Mouse (Mus musculus): ENCODE data around the gene Lrrc2. TPM values are rescaled to one million over a fixed set of nuclear protein-coding genes. Genes with fewer than 3 reads are reported as not detected.

Lrrc2 gene
- polyA plus RNA-seq, 1 experiment from 2014 or later = 0.48 TPM

- H3K36me3 ChIP-seq = no peaks in the 10 kb centered on the region
- H3K9ac ChIP-seq = no peak overlapping the region
- WGBS = 92% methylated on average over 22 of the region's 22 CpGs
- no peaks in the 10 kb centered on the region for H3K27me3 ChIP-seq (replicated peaks)
- ATAC-seq (ENCODE audit: low FRiP score, low read depth) = no peak
- no peak overlapping the region for H3K4me2 ChIP-seq (replicated peaks)
- H3K4me3 ChIP-seq = no peak overlapping the region
- no peak overlapping the region for H3K27ac ChIP-seq
- H3K9me3 ChIP-seq = no peaks in the 10 kb centered on the region
- no peaks in the 10 kb centered on the region for H3K4me1 ChIP-seq
Measured at GRCm38 (mm10) chr9:110965062-110965909, 13.9 kb downstream of the Lrrc2 start.

- WGBS = 74% methylated on average over 2 of the region's 2 CpGs
- no peak for ATAC-seq (ENCODE audit: low FRiP score, low read depth)
- Histone ChIP-seq H3K27me3 (replicated peaks) (no peaks in the 10 kb centered on the region), H3K36me3 (no peaks in the 10 kb centered on the region), H3K27ac (no peak overlapping the region), H3K4me1 (no peaks in the 10 kb centered on the region), H3K9me3 (no peaks in the 10 kb centered on the region), H3K4me2 (replicated peaks) (no peak overlapping the region), H3K9ac (no peak overlapping the region), H3K4me3 (no peak overlapping the region)
Measured at GRCm38 (mm10) chr9:110965910-110966231, 14.5 kb downstream of the Lrrc2 start.

- Histone ChIP-seq H3K4me1 (no peaks in the 10 kb centered on the region), H3K9me3 (no peaks in the 10 kb centered on the region), H3K36me3 (no peaks in the 10 kb centered on the region), H3K27ac (no peak overlapping the region), H3K4me2 (replicated peaks) (no peak overlapping the region), H3K9ac (no peak overlapping the region), H3K27me3 (replicated peaks) (no peaks in the 10 kb centered on the region), H3K4me3 (no peak overlapping the region)
- 93% methylated on average over 11 of the region's 11 CpGs for WGBS
- ATAC-seq (ENCODE audit: low FRiP score, low read depth) = no peak
Measured at GRCm38 (mm10) chr9:110979411-110979810, 28.1 kb downstream of the Lrrc2 start.

GRCm38 (mm10) chr9:110982351-110982750 is 31.0 kb downstream of the Lrrc2 start:
- Histone ChIP-seq H3K4me3 (no peak overlapping the region), H3K36me3 (no peaks in the 10 kb centered on the region), H3K9me3 (no peaks in the 10 kb centered on the region), H3K4me2 (replicated peaks) (no peak overlapping the region), H3K4me1 (no peaks in the 10 kb centered on the region), H3K27ac (no peak overlapping the region), H3K9ac (no peak overlapping the region), H3K27me3 (replicated peaks) (no peaks in the 10 kb centered on the region)
- ATAC-seq (ENCODE audit: low FRiP score, low read depth) = no peak
- 63% methylated on average over 4 of the region's 4 CpGs for WGBS

- no peak overlapping the region for H3K27ac ChIP-seq
- H3K9ac ChIP-seq = no peak overlapping the region
- H3K4me2 ChIP-seq (replicated peaks) = no peak overlapping the region
- no peak overlapping the region for H3K4me3 ChIP-seq
- H3K4me1 ChIP-seq = no peaks in the 10 kb centered on the region
- H3K9me3 ChIP-seq = no peaks in the 10 kb centered on the region
- 94% methylated on average over 9 of the region's 9 CpGs for WGBS
- ATAC-seq (ENCODE audit: low FRiP score, low read depth) = no peak
- no peaks in the 10 kb centered on the region for H3K27me3 ChIP-seq (replicated peaks)
- H3K36me3 ChIP-seq = no peaks in the 10 kb centered on the region
Measured at GRCm38 (mm10) chr9:110984096-110984495, 32.8 kb downstream of the Lrrc2 start.

- Histone ChIP-seq H3K4me1 (no peaks in the 10 kb centered on the region), H3K27me3 (replicated peaks) (no peaks in the 10 kb centered on the region), H3K9ac (no peak overlapping the region), H3K9me3 (no peaks in the 10 kb centered on the region), H3K4me2 (replicated peaks) (no peak overlapping the region), H3K27ac (no peak overlapping the region), H3K4me3 (no peak overlapping the region), H3K36me3 (no peaks in the 10 kb centered on the region)
- ATAC-seq (ENCODE audit: low FRiP score, low read depth) = no peak
- WGBS = 94% methylated on average over 5 of the region's 5 CpGs
Measured at GRCm38 (mm10) chr9:110985541-110985940, 34.2 kb downstream of the Lrrc2 start.

GRCm38 (mm10) chr9:110985951-110986350 is 34.6 kb downstream of the Lrrc2 start:
- no peak for ATAC-seq (ENCODE audit: low FRiP score, low read depth)
- H3K36me3 ChIP-seq = no peaks in the 10 kb centered on the region
- no peak overlapping the region for H3K9ac ChIP-seq
- no peak overlapping the region for H3K4me2 ChIP-seq (replicated peaks)
- no peaks in the 10 kb centered on the region for H3K4me1 ChIP-seq
- H3K27me3 ChIP-seq (replicated peaks) = no peaks in the 10 kb centered on the region
- no peak overlapping the region for H3K27ac ChIP-seq
- H3K4me3 ChIP-seq = no peak overlapping the region
- no peaks in the 10 kb centered on the region for H3K9me3 ChIP-seq
- 88% methylated on average over 8 of the region's 8 CpGs for WGBS

- Histone ChIP-seq H3K27me3 (replicated peaks) (no peaks in the 10 kb centered on the region), H3K4me3 (no peak overlapping the region), H3K9me3 (no peaks in the 10 kb centered on the region), H3K9ac (no peak overlapping the region), H3K27ac (no peak overlapping the region), H3K36me3 (no peaks in the 10 kb centered on the region), H3K4me1 (no peaks in the 10 kb centered on the region), H3K4me2 (replicated peaks) (no peak overlapping the region)
- 80% methylated on average over 4 of the region's 4 CpGs for WGBS
- ATAC-seq (ENCODE audit: low FRiP score, low read depth) = no peak
Measured at GRCm38 (mm10) chr9:110987331-110987730, 36.0 kb downstream of the Lrrc2 start.

- H3K4me3 ChIP-seq = no peak overlapping the region
Measured at GRCm38 (mm10) chr9:110988078-110988477, 36.7 kb downstream of the Lrrc2 start.

GRCm38 (mm10) chr9:110989141-110989540 is 37.8 kb downstream of the Lrrc2 start:
- WGBS = 65% methylated on average over 4 of the region's 4 CpGs
- no peaks in the 10 kb centered on the region for H3K4me1 ChIP-seq
- ATAC-seq (ENCODE audit: low FRiP score, low read depth) = no peak

More at GRCm38 (mm10) chr9:110988078-110988477, 36.7 kb downstream of the Lrrc2 start:
- no peaks in the 10 kb centered on the region for H3K9me3 ChIP-seq
- no peak overlapping the region for H3K4me2 ChIP-seq (replicated peaks)
- no peaks in the 10 kb centered on the region for H3K27me3 ChIP-seq (replicated peaks)
- no peak overlapping the region for H3K27ac ChIP-seq
- 83% methylated on average over 3 of the region's 3 CpGs for WGBS
- no peaks in the 10 kb centered on the region for H3K36me3 ChIP-seq
- no peak for ATAC-seq (ENCODE audit: low FRiP score, low read depth)
- no peak overlapping the region for H3K9ac ChIP-seq
- H3K4me1 ChIP-seq = no peaks in the 10 kb centered on the region

GRCm38 (mm10) chr9:110989543-110989942 is 38.2 kb downstream of the Lrrc2 start:
- 88% methylated on average over 2 of the region's 2 CpGs for WGBS
- Histone ChIP-seq H3K36me3 (no peaks in the 10 kb centered on the region), H3K9me3 (no peaks in the 10 kb centered on the region), H3K9ac (no peak overlapping the region), H3K4me3 (no peak overlapping the region), H3K27ac (no peak overlapping the region), H3K4me1 (no peaks in the 10 kb centered on the region), H3K27me3 (replicated peaks) (no peaks in the 10 kb centered on the region), H3K4me2 (replicated peaks) (no peak overlapping the region)
- ATAC-seq (ENCODE audit: low FRiP score, low read depth) = no peak

More at GRCm38 (mm10) chr9:110989141-110989540, 37.8 kb downstream of the Lrrc2 start:
- no peak overlapping the region for H3K27ac ChIP-seq
- no peak overlapping the region for H3K4me2 ChIP-seq (replicated peaks)
- no peak overlapping the region for H3K9ac ChIP-seq
- no peaks in the 10 kb centered on the region for H3K36me3 ChIP-seq
- no peaks in the 10 kb centered on the region for H3K9me3 ChIP-seq
- no peak overlapping the region for H3K4me3 ChIP-seq
- H3K27me3 ChIP-seq (replicated peaks) = no peaks in the 10 kb centered on the region

GRCm38 (mm10) chr9:110990204-110990603 is 38.9 kb downstream of the Lrrc2 start, which contains the start of gene Rtp3:
TSS of gene Rtp3 (minus strand) at chr9:110990583.
- H3K27ac ChIP-seq = no peak within 1 kb of the TSS
- 59% methylated on average over 6 of the region's 6 CpGs for WGBS
- H3K36me3 ChIP-seq = no peaks in the 10 kb centered on the region
- H3K4me2 ChIP-seq (replicated peaks) = no peak within 1 kb of the TSS
- no peak within 1 kb of the TSS for H3K9ac ChIP-seq
- H3K4me3 ChIP-seq = no peak within 1 kb of the TSS
- H3K4me1 ChIP-seq = no peaks in the 10 kb centered on the region
- H3K27me3 ChIP-seq (replicated peaks) = no peaks in the 10 kb centered on the region
- ATAC-seq (ENCODE audit: low FRiP score, low read depth) = no peak
- no peaks in the 10 kb centered on the region for H3K9me3 ChIP-seq

- no peaks in the 10 kb centered on the region for H3K4me1 ChIP-seq
- no peak overlapping the region for H3K4me2 ChIP-seq (replicated peaks)
- no peaks in the 10 kb centered on the region for H3K36me3 ChIP-seq
- ATAC-seq (ENCODE audit: low FRiP score, low read depth) = no peak
- H3K9me3 ChIP-seq = no peaks in the 10 kb centered on the region
- H3K9ac ChIP-seq = no peak overlapping the region
- H3K27me3 ChIP-seq (replicated peaks) = no peaks in the 10 kb centered on the region
- no peak overlapping the region for H3K27ac ChIP-seq
- WGBS = 47% methylated on average over 3 of the region's 3 CpGs
- no peak overlapping the region for H3K4me3 ChIP-seq
Measured at GRCm38 (mm10) chr9:110993281-110993709, 42.0 kb downstream of the Lrrc2 start.

Measured in neural tube, embryonic 12.5 days (tissue).